Mouse (Mus musculus) bone marrow macrophage, adult 2 months (primary cell): ENCODE measurements around the gene Klk11.

Experiments used
- CTCF ChIP-seq: IDR thresholded peaks from 2 replicates; pipeline ENCODE4 v1.5.1; 2012; ENCODE audit warnings: low read depth, mild to moderate bottlenecking, low read length, moderate library complexity
- POLR2A ChIP-seq: IDR thresholded peaks from 2 replicates; pipeline ENCODE4 v1.6.1; 2012; ENCODE audit warnings: mild to moderate bottlenecking, low read depth, low read length, borderline replicate concordance

GRCm38 (mm10) chr7:43766484-43766883 is 7.9 kb upstream of the Klk11 start:
- no peak for TF ChIP-seq POLR2A
- no peak for TF ChIP-seq CTCF
